Mouse (Mus musculus) liver, adult 2 months (tissue): Measurements from ENCODE around the gene Ifi211.
"Not testable (repeated sequence)": the region's sequence is repeated elsewhere in the genome, so short reads cannot be mapped to it uniquely, and the experiment has no call there.

Experiments
- CTCF ChIP-seq: fragments of 200-500 bp; IDR thresholded peaks from 2 replicates; pipeline ENCODE4 v1.5.1; 2011; ENCODE audit warnings: low read depth, low read length, control low read depth
- POLR2A ChIP-seq: fragments of 200-500 bp; IDR thresholded peaks from 2 replicates; pipeline ENCODE4 v1.6.1; 2011; ENCODE audit warnings: low read length, control low read depth; ENCODE audit not compliant: insufficient read depth; ENCODE audit errors: extremely low read depth

DNA sequence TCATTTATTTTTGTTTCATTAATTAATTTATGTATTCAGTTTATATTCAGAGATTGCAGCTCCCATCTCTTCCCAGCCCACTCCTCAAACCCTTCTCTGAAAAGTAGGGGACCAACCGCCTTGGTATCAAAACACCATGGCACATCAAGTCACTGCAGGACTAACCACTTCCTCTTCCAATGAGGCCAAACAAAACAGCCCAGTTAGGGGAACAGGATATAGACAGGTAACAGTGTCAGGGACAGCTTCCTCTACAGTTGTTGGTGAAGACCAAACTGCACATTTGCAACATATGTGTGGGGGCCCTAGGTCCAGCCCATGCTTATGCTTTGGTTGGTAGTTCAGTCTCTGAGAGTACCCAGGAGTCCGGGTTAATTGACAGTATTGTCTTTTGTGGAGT lies 36.2 kb upstream of the Ifi211 start:
- TF ChIP-seq CTCF, POLR2A: not testable (repeated sequence)
